ENCODE assay signal across 8 mouse cellular contexts in genomic region chr7:64357405-64357804, GRCm38 (mm10). TPM values are rescaled to one million over a fixed set of nuclear protein-coding genes. Genes with fewer than 3 reads are reported as not detected.
DNase-seq lines count a peak whose midpoint lies in the region; ATAC-seq and TF ChIP-seq lines count a peak whose summit lies in the region.

No protein-coding gene starts in this region.

- TF ChIP-seq CTCF in heart, postnatal 0 days (IDR thresholded peaks at IDR 0.05; ENCODE audit: low read depth): no peak

- TF ChIP-seq EP300 in heart, postnatal 0 days (IDR thresholded peaks at IDR 0.05; ENCODE audit: low read depth): no peak

- H3K9ac ChIP-seq in heart, embryonic 11.5 days (ENCODE audit: low read depth, low read length): no peak overlapping the region
- no peak overlapping the region for H3K9ac ChIP-seq in heart, postnatal 0 days (replicated peaks; ENCODE audit: low read depth, low read length)

- no peaks in the 10 kb centered on the region for H3K9me3 ChIP-seq in heart, embryonic 11.5 days (replicated peaks; ENCODE audit: control insufficient read depth, low read length)
- H3K9me3 ChIP-seq in heart, postnatal 0 days (replicated peaks; ENCODE audit: control insufficient read depth, low read length): no peaks in the 10 kb centered on the region

- peaks cover 13% of the 10 kb centered on the region for H3K36me3 ChIP-seq in heart, embryonic 11.5 days (ENCODE audit: control insufficient read depth, insufficient read depth, low read length)
- peaks cover 49% of the 10 kb centered on the region for H3K36me3 ChIP-seq in heart, postnatal 0 days (replicated peaks; ENCODE audit: control insufficient read depth, insufficient read depth, low read length)

- H3K4me3 ChIP-seq in heart, embryonic 11.5 days (ENCODE audit: low read depth, low read length): no peak overlapping the region
- no peak overlapping the region for H3K4me3 ChIP-seq in heart, postnatal 0 days (ENCODE audit: low read depth, low read length)

- no peak overlapping the region for H3K4me2 ChIP-seq in heart, embryonic 11.5 days
- no peak overlapping the region for H3K4me2 ChIP-seq in heart, postnatal 0 days (ENCODE audit: low read depth, low read length)

- peak; percentile 97 for DNase-seq in heart, adult 11 months
- DNase-seq in adrenal gland, postnatal 10 days: peak; percentile 84
- DNase-seq in heart, postnatal 0 days (ENCODE audit: low spot score): peak; percentile 8
- DNase-seq in left cerebral cortex, adult 8-10 months (ENCODE audit: low spot score in 2 of 2): peak; percentile 25 to 81
- peak; percentile 36 for DNase-seq in right cerebral cortex, postnatal 25 days
- no peak for DNase-seq in embryo, embryonic 9.5 days (ENCODE audit: extremely low spot score)
- DNase-seq in thymus, postnatal 10 days (ENCODE audit: low spot score in 2 of 2): no peak

- H3K27me3 ChIP-seq in heart, embryonic 11.5 days (ENCODE audit: control insufficient read depth, insufficient read depth, low read length): no peaks in the 10 kb centered on the region
- no peaks in the 10 kb centered on the region for H3K27me3 ChIP-seq in heart, postnatal 0 days (ENCODE audit: control insufficient read depth, insufficient read depth, low read length)

- no peak overlapping the region for H3K27ac ChIP-seq in heart, embryonic 11.5 days (ENCODE audit: low read depth, low read length)
- no peak overlapping the region for H3K27ac ChIP-seq in heart, postnatal 0 days (ENCODE audit: low read depth)

- WGBS in heart, embryonic 11.5 days (ENCODE audit: insufficient replicate concordance): 91% methylated on average over 9 of the region's 9 CpGs
- WGBS in heart, postnatal 0 days: 77% methylated on average over 9 of the region's 9 CpGs

- no peak for ATAC-seq in heart, embryonic 11.5 days (replicated peaks; ENCODE audit: insufficient number of reproducible peaks, low FRiP score, low TSS enrichment)
- peak; percentile 60; the same call in 1 of the 2 replicates for ATAC-seq in heart, postnatal 0 days (ENCODE audit: insufficient read depth, low read depth)

- no peaks in the 10 kb centered on the region for H3K4me1 ChIP-seq in heart, embryonic 11.5 days (ENCODE audit: control insufficient read depth, insufficient read depth, low read length)
- no peaks in the 10 kb centered on the region for H3K4me1 ChIP-seq in heart, postnatal 0 days (ENCODE audit: control insufficient read depth, insufficient read depth)

RNA-seq across cellular contexts. Expression of gene Fan1, which starts 16.5 kb away (rescaled TPM):
- 4.1 and 6.0 TPM in 2 replicates for polyA plus RNA-seq in heart, embryonic 11.5 days (2014; fragmentation: Nextera tagmentation; extraction: Ambion mirVana)
- total RNA-seq in adrenal gland, postnatal 10 days (2021): 10 to 100 TPM in 1 of 2 experiments, 1 to 10 TPM in 1; 7.3 to 10.9 TPM
- 4.6 and 8.9 TPM in 2 replicates for total RNA-seq in heart, postnatal 0 days (2014; rRNA removed; ENCODE audit: low replicate concordance)
- 3.9 TPM in 2 replicates for polyA plus RNA-seq in heart, postnatal 0 days (2015; fragmentation: Nextera tagmentation; extraction: Ambion mirVana)
- 10 to 100 TPM; 13.0 to 13.6 (median 13.3) TPM for total RNA-seq in left cerebral cortex, adult 8-10 months (2022)

RNA-seq across cellular contexts. Expression of gene Mphosph10, which starts 34.7 kb away (rescaled TPM):
- polyA plus RNA-seq in heart, embryonic 11.5 days (2014; fragmentation: Nextera tagmentation; extraction: Ambion mirVana): 31.2 and 33.0 TPM in 2 replicates
- total RNA-seq in adrenal gland, postnatal 10 days (2021): 10 to 100 TPM; 19.5 to 27.9 TPM
- 2.6 and 4.4 TPM in 2 replicates for total RNA-seq in heart, postnatal 0 days (2014; rRNA removed; ENCODE audit: low replicate concordance)
- polyA plus RNA-seq in heart, postnatal 0 days (2015; fragmentation: Nextera tagmentation; extraction: Ambion mirVana): 15.1 and 18.4 TPM in 2 replicates
- total RNA-seq in left cerebral cortex, adult 8-10 months (2022): 10 to 100 TPM; 14.2 to 18.7 (median 16.9) TPM

RNA-seq across cellular contexts. Expression of gene Mcee, which starts 35.0 kb away (rescaled TPM):
- polyA plus RNA-seq in heart, embryonic 11.5 days (2014; fragmentation: Nextera tagmentation; extraction: Ambion mirVana): 89.5 and 91.5 TPM in 2 replicates
- 100 to 1,000 TPM; 150 to 154 TPM for total RNA-seq in adrenal gland, postnatal 10 days (2021)
- total RNA-seq in heart, postnatal 0 days (2014; rRNA removed; ENCODE audit: low replicate concordance): 13.2 and 53.1 TPM in 2 replicates
- 218 and 253 TPM in 2 replicates for polyA plus RNA-seq in heart, postnatal 0 days (2015; fragmentation: Nextera tagmentation; extraction: Ambion mirVana)
- total RNA-seq in left cerebral cortex, adult 8-10 months (2022): 10 to 100 TPM; 43.9 to 54.1 (median 48.2) TPM

Comparison
In these comparisons a context has a peak if more than half of its experiments do, and no peak if none do; other contexts are left out.
1. DNase-seq: peak in heart, adult 11 months (single experiment), adrenal gland, postnatal 10 days (single experiment), heart, postnatal 0 days (single experiment), left cerebral cortex, adult 8-10 months (2 of 2) and right cerebral cortex, postnatal 25 days (single experiment); none in embryo, embryonic 9.5 days (single experiment) and thymus, postnatal 10 days (0 of 2).